Mouse (Mus musculus) heart, adult 11 months (tissue): ENCODE results near the gene Rnf144b.

Experiments used
- DNase-seq: peaks from one replicate; pipeline ENCODE4 v3.0.0; 2022

The Rnf144b gene

GRCm38 (mm10) chr13:47223576-47224538 is 101.4 kb downstream of the Rnf144b start:
- DNase-seq, result peak; percentile 99

- DNase-seq, result peak; percentile 97
Observed at GRCm38 (mm10) chr13:47224648-47225323, 102.3 kb downstream of the Rnf144b start.

- peak; percentile 88 for DNase-seq
Observed at GRCm38 (mm10) chr13:47225324-47225697, 102.9 kb downstream of the Rnf144b start.

GRCm38 (mm10) chr13:47225802-47226201 is 103.3 kb downstream of the Rnf144b start:
- peak; percentile 95 for DNase-seq

DNA sequence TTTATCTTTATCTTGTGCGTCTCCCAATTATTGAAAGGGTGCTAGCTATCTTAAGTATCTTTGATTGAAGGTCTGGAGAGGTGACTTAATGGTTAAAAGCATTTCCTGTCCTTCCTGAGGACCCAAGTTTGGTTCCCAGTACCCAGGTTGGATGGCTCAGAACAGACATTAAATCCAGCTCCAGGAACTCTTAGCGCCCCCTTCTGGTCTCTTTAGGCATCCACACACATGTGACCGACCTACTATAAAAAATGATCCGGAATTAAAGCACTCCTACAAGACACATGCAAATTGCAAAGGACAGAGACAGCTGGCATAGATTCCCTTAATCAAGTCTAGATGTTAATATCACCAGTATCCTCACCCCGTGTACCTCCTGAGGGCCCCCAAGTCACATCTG is 104.1 kb downstream of the Rnf144b start:
- peak; percentile 21 for DNase-seq

GRCm38 (mm10) chr13:47228201-47228600 is 105.7 kb downstream of the Rnf144b start:
- peak; percentile 79 for DNase-seq

- peak; percentile 84 for DNase-seq
Observed at GRCm38 (mm10) chr13:47228626-47229190, 106.3 kb downstream of the Rnf144b start.

GRCm38 (mm10) chr13:47232163-47232562 is 109.7 kb downstream of the Rnf144b start:
- peak; percentile 94 for DNase-seq

DNA sequence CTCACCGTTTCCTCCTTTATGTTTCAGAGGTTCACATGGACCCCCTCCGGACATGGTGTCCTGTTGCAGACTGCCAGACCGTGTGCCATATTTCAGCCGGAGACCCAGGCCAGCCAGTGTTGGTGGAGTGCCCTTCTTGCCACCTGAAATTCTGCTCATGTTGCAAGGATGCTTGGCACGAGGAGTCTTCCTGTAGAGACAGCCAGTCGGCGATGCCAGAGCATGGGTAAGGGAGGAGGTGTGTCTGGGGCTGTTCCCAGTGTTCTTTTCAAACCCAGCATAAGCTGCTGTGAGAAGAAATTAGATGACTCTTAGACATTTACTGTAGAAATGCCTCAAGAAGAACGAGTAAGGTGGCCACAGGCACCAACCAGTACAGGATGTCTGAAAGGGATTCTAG is 114.9 kb downstream of the Rnf144b start:
- DNase-seq, result peak; percentile 41

DNA sequence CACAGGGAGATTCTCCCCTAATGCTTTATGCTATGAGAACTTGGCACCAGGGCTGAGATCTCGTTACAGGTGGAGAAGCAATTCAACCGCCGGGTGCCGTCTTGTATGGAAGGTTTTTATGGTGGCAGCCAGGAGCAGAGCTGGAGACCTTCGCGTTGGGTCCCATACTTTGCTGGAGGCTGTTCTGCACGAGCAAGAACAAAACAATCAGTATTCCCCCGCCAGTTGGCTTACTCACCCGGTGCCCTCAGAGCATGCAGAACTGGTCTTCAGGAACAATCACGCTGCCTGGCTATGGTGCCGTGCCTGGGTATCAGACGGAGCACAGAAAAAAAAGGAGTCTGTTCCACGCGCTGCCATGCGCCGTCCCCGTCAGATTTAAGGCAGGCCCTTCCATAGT is 115.7 kb downstream of the Rnf144b start:
- peak; percentile 82 for DNase-seq

DNA sequence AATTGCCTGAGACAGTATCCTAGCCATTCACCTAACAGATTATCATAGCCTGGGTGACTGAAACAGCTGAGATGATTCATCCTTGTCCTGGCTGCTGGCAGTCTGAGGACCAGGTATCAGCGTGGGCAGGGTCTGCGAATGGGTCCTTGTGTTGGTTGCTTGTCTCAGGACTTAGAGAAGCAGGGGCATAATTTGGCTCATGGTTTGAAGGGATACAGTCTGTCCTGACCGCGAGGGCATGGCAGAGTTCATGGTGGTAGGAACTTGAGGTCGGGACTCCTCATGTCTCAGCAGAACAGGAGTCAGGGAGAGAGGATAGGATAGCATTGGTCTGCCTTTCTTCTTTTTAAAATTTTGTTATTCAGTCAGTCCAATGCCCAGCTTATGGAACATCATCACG is 121.1 kb downstream of the Rnf144b start:
- DNase-seq, result peak; percentile 55

GRCm38 (mm10) chr13:47244771-47245170 is 122.3 kb downstream of the Rnf144b start:
- DNase-seq, result peak; percentile 98

GRCm38 (mm10) chr13:47246459-47246858 is 124.0 kb downstream of the Rnf144b start:
- DNase-seq, result peak; percentile 52

- peak; percentile 71 for DNase-seq
Observed at GRCm38 (mm10) chr13:47247156-47247800, 124.8 kb downstream of the Rnf144b start.

DNA sequence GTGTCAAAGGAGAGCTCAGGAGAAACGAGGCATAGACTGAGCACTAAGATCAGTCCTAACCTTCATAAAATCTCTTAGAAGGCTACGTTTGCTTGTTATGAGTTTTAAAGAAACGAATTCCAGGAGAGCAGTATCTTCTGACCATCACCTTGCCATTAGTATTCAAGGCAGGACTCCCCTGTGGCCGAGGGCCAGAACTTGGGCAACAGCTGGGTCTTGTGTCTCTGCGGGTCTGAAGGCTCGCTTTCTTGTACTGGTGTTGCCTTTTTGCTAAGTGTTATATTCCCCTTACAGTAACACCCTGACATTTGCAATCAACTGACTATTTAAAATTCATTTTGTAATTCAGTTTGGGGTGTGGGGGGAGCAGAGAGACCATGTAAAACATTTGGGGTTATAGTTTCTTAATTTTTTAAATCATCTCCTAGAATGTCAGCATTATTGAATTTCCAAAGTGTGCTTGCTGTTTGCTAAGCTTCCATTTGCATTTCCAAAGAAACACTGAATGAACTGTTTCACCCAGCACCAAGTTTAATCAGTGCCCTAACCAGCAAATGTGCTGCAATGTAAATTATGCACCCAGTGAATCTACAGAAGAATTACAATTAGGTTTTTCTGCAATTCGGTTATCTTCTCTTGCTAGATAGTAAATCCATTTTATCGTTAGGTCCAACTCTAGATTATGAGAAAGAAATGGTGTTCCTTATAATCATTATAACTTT is 126.0 kb downstream of the Rnf144b start:
- peak; percentile 21 for DNase-seq

DNA sequence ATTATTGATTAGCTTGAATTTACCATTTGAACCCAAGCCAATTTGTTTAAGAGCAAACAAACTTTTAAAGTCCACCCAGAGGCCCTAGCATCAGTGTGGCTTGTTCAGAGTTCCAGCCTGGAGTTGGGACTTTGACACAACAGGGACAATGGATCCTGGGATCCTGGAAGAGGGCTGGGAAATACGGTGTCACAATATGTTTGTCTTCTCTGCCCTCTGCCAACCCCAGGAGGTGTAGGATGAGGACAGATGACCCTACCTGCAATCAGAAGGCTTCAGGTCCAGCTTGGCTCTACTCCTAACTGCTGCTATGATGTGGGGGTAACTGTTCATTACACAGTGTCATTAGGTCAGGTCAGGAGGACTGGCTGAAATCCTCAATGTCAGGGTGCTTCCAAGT is 128.2 kb downstream of the Rnf144b start:
- DNase-seq, result peak; percentile 78

DNA sequence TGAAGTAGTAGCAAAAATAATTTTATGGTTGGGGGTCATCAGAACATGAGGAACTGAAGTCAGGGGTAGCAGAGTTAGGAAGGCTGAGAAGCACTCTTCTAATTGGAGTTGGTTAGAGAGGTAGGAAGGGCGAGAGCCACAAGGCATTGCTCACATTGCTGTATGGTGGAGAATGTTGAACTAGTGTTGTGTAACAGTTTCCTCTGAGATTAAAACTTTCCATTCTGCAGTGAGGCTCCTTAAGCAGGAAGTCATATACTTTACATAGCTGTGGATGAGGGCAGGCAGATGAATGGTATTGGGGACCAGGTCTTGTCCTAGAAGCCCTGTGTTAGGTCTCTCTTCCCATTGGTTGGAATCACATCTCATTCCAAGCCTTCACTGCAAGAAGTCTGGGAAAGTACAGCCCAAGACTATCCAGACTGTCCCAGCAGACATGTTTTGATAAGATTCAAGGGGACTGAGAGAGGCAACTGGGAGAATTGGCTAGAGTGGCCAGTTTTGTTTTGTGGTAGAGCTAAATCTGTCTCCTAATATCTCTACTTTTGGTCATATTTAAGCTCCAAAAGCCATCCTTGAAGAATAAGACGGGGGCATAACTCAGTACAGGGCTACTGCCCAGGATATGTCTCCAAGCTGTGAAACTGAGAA is 128.8 kb downstream of the Rnf144b start:
- peak; percentile 83 for DNase-seq

DNA sequence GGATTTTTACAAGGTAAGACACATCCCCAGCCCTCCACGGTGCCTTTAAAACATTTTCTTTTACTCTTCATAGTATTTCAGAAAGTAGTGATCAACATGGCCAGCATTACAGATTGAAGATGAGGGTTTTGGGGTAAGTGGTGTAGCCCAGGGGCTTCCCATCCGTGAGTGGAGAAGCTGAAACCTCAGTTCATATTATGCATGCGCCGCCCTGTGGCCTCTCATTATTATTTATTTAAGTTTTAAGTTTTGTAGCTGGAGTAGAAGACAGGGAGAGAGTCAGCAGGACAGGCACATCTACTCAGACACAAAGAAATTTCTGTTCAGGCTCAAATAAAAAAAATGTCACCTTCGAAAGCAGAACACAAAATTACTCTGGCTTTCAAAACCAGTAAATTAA is 131.3 kb downstream of the Rnf144b start:
- DNase-seq, result peak; percentile 34

DNA sequence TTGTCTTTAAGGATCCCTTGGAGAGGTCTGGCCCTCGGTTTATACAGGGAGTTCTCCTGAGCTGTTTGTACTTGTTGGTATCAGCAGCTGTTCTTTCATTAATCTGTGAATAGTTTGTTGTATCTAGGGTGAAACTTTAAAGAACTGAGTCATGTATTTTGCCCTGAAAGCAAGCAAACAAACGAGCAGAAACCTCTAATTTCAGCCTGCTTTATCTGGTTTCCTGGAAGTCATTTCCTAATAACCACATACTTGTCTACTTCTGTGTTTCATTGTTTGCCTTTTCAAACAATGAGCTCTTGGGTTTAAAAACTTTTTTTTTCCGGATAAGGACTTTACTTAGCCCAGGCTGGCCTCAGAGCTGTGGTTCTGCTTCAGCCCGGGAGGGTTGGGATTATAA is 136.8 kb downstream of the Rnf144b start:
- DNase-seq, result peak; percentile 41

GRCm38 (mm10) chr13:47261961-47262360 is 139.5 kb downstream of the Rnf144b start:
- DNase-seq, result peak; percentile 72

DNA sequence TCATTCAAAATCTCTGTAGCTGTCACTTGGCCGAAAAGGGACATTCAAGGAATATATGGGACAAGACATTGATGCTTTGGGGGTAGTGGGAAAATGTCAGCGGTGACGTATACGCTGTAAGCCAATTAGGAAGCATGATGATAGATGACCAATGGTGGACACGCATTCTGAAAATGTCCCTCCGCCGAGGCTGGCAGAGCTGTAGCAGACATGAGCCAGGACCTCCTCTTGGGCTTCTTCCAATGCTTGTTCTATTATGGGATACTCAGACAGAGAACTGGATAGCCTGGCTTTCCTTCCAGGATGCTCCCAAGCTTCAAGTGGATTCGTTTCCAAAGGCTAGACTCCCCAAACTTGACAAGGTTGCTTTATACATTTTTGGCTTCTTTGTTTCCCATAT is 141.9 kb downstream of the Rnf144b start:
- DNase-seq, result peak; percentile 97

GRCm38 (mm10) chr13:47266411-47266810 is 144.0 kb downstream of the Rnf144b start:
- peak; percentile 80 for DNase-seq
